Mouse (Mus musculus): ENCODE data around the gene Traf3ip2. TPM values are rescaled to one million over a fixed set of nuclear protein-coding genes. Genes with fewer than 3 reads are reported as not detected.

Gene Traf3ip2
- 12.9 and 14.8 TPM in 2 replicates for polyA plus RNA-seq (2016; fragmentation: Nextera tagmentation; extraction: Ambion mirVana)

- Histone ChIP-seq H3K4me3 (peak within 1 kb of the TSS; percentile 53), H3K27me3 (replicated peaks; ENCODE audit: low read depth, poor library complexity, severe bottlenecking) (no peaks in the 10 kb centered on the region), H3K9me3 (peaks cover 4% of the 10 kb centered on the region; the same call in 1 of the 2 replicates), H3K36me3 (replicated peaks) (no peaks in the 10 kb centered on the region), H3K4me1 (peaks cover 51% of the 10 kb centered on the region), H3K27ac (replicated peaks) (peak within 1 kb of the TSS; percentile 90)
- DNase-seq (ENCODE audit: low spot score), result no peak
- 43% methylated on average over 4 of the region's 4 CpGs for WGBS
Observed at GRCm38 (mm10) chr10:39612633-39612988, at the start of gene Traf3ip2. Gene Traf3ip2, plus strand, starts transcription at chr10:39612934.

- WGBS, result 43% methylated on average over 24 of the region's 24 CpGs
- peaks cover 55% of the 10 kb centered on the region for H3K4me1 ChIP-seq
- no peaks in the 10 kb centered on the region for H3K27me3 ChIP-seq (replicated peaks; ENCODE audit: low read depth, poor library complexity, severe bottlenecking)
- DNase-seq (ENCODE audit: low spot score), result peak; percentile 51
- peaks cover 2% of the 10 kb centered on the region; the same call in 1 of the 2 replicates for H3K36me3 ChIP-seq (replicated peaks)
- H3K9me3 ChIP-seq, result no peaks in the 10 kb centered on the region
- no peak overlapping the region for H3K4me3 ChIP-seq
- peak overlapping the region; percentile 86 for H3K27ac ChIP-seq (replicated peaks)
Observed at GRCm38 (mm10) chr10:39563552-39564223, 49.0 kb upstream of the Traf3ip2 start.

- H3K36me3 ChIP-seq (replicated peaks), result no peaks in the 10 kb centered on the region; the same call in 1 of the 2 replicates
- no peak overlapping the region for H3K27ac ChIP-seq (replicated peaks)
- peaks cover 44% of the 10 kb centered on the region for H3K4me1 ChIP-seq
- WGBS, result 91% methylated on average over 12 of the region's 12 CpGs
- H3K27me3 ChIP-seq (replicated peaks; ENCODE audit: low read depth, poor library complexity, severe bottlenecking), result no peaks in the 10 kb centered on the region
- no peak overlapping the region for H3K4me3 ChIP-seq
- H3K9me3 ChIP-seq, result no peaks in the 10 kb centered on the region
- DNase-seq (ENCODE audit: low spot score), result no peak
Observed at GRCm38 (mm10) chr10:39566901-39567300, 45.8 kb upstream of the Traf3ip2 start.

- Histone ChIP-seq H3K36me3 (replicated peaks) (no peaks in the 10 kb centered on the region; the same call in 1 of the 2 replicates), H3K9me3 (no peaks in the 10 kb centered on the region), H3K27me3 (replicated peaks; ENCODE audit: low read depth, poor library complexity, severe bottlenecking) (no peaks in the 10 kb centered on the region), H3K4me1 (peaks cover 32% of the 10 kb centered on the region), H3K4me3 (no peak overlapping the region), H3K27ac (replicated peaks) (no peak overlapping the region)
- no peak for DNase-seq (ENCODE audit: low spot score)
- WGBS, result 85% methylated on average over 4 of the region's 4 CpGs
Observed at GRCm38 (mm10) chr10:39568991-39569390, 43.7 kb upstream of the Traf3ip2 start.

- Histone ChIP-seq H3K9me3 (no peaks in the 10 kb centered on the region), H3K36me3 (replicated peaks) (no peaks in the 10 kb centered on the region; the same call in 1 of the 2 replicates), H3K4me3 (no peak overlapping the region), H3K4me1 (peaks cover 27% of the 10 kb centered on the region), H3K27ac (replicated peaks) (peak overlapping the region; percentile 21; the same call in 1 of the 2 replicates), H3K27me3 (replicated peaks; ENCODE audit: low read depth, poor library complexity, severe bottlenecking) (no peaks in the 10 kb centered on the region)
- 69% methylated on average over 7 of the region's 7 CpGs for WGBS
- no peak for DNase-seq (ENCODE audit: low spot score)
Observed at GRCm38 (mm10) chr10:39571011-39571410, 41.7 kb upstream of the Traf3ip2 start.

GRCm38 (mm10) chr10:39572050-39572671 lies 40.6 kb upstream of the Traf3ip2 start:
- Histone ChIP-seq H3K27me3 (replicated peaks; ENCODE audit: low read depth, poor library complexity, severe bottlenecking) (no peaks in the 10 kb centered on the region), H3K4me1 (peaks cover 27% of the 10 kb centered on the region), H3K36me3 (replicated peaks) (no peaks in the 10 kb centered on the region), H3K27ac (replicated peaks) (peak overlapping the region; percentile 52), H3K4me3 (no peak overlapping the region), H3K9me3 (no peaks in the 10 kb centered on the region)
- WGBS, result 76% methylated on average over 9 of the region's 9 CpGs
- DNase-seq (ENCODE audit: low spot score), result no peak

- H3K27ac ChIP-seq (replicated peaks), result peak overlapping the region; percentile 52
Observed at GRCm38 (mm10) chr10:39572672-39573051, 40.1 kb upstream of the Traf3ip2 start.

GRCm38 (mm10) chr10:39576466-39576865 lies 36.3 kb upstream of the Traf3ip2 start:
- WGBS, result 91% methylated on average over 6 of the region's 6 CpGs
- H3K36me3 ChIP-seq (replicated peaks), result no peaks in the 10 kb centered on the region
- peaks cover 38% of the 10 kb centered on the region for H3K4me1 ChIP-seq
- no peaks in the 10 kb centered on the region for H3K9me3 ChIP-seq
- H3K27ac ChIP-seq (replicated peaks), result no peak overlapping the region
- H3K4me3 ChIP-seq, result no peak overlapping the region
- DNase-seq (ENCODE audit: low spot score), result no peak
- no peaks in the 10 kb centered on the region for H3K27me3 ChIP-seq (replicated peaks; ENCODE audit: low read depth, poor library complexity, severe bottlenecking)

More at GRCm38 (mm10) chr10:39572672-39573051, 40.1 kb upstream of the Traf3ip2 start:
- Histone ChIP-seq H3K9me3 (no peaks in the 10 kb centered on the region), H3K36me3 (replicated peaks) (no peaks in the 10 kb centered on the region), H3K4me3 (no peak overlapping the region), H3K4me1 (peaks cover 30% of the 10 kb centered on the region), H3K27me3 (replicated peaks; ENCODE audit: low read depth, poor library complexity, severe bottlenecking) (no peaks in the 10 kb centered on the region)
- DNase-seq (ENCODE audit: low spot score), result no peak
- WGBS, result 59% methylated on average over 6 of the region's 6 CpGs

GRCm38 (mm10) chr10:39580477-39580876 lies 32.3 kb upstream of the Traf3ip2 start:
- no peak overlapping the region for H3K4me3 ChIP-seq
- WGBS, result 70% methylated on average over 8 of the region's 8 CpGs
- H3K36me3 ChIP-seq (replicated peaks), result no peaks in the 10 kb centered on the region
- H3K4me1 ChIP-seq, result peaks cover 34% of the 10 kb centered on the region
- DNase-seq (ENCODE audit: low spot score), result no peak
- no peaks in the 10 kb centered on the region for H3K27me3 ChIP-seq (replicated peaks; ENCODE audit: low read depth, poor library complexity, severe bottlenecking)
- H3K9me3 ChIP-seq, result no peaks in the 10 kb centered on the region
- H3K27ac ChIP-seq (replicated peaks), result no peak overlapping the region; the same call in 1 of the 2 replicates

GRCm38 (mm10) chr10:39582385-39582784 lies 30.3 kb upstream of the Traf3ip2 start:
- H3K4me1 ChIP-seq, result peaks cover 42% of the 10 kb centered on the region
- WGBS, result 81% methylated on average over 2 of the region's 2 CpGs
- no peaks in the 10 kb centered on the region for H3K27me3 ChIP-seq (replicated peaks; ENCODE audit: low read depth, poor library complexity, severe bottlenecking)
- DNase-seq (ENCODE audit: low spot score), result no peak
- no peaks in the 10 kb centered on the region for H3K9me3 ChIP-seq
- no peak overlapping the region for H3K4me3 ChIP-seq
- no peak overlapping the region for H3K27ac ChIP-seq (replicated peaks)
- no peaks in the 10 kb centered on the region for H3K36me3 ChIP-seq (replicated peaks)

- Histone ChIP-seq H3K4me1 (peaks cover 48% of the 10 kb centered on the region), H3K27me3 (replicated peaks; ENCODE audit: low read depth, poor library complexity, severe bottlenecking) (no peaks in the 10 kb centered on the region), H3K36me3 (replicated peaks) (no peaks in the 10 kb centered on the region), H3K9me3 (no peaks in the 10 kb centered on the region), H3K27ac (replicated peaks) (0 out of 2 replicates have a peak overlapping the region, but pooled peaks have one; percentile 3), H3K4me3 (no peak overlapping the region)
- 80% methylated on average over 12 of the region's 12 CpGs for WGBS
- DNase-seq (ENCODE audit: low spot score), result no peak
Observed at GRCm38 (mm10) chr10:39583718-39584117, 29.0 kb upstream of the Traf3ip2 start.

- Histone ChIP-seq H3K4me3 (no peak overlapping the region), H3K9me3 (no peaks in the 10 kb centered on the region), H3K27me3 (replicated peaks; ENCODE audit: low read depth, poor library complexity, severe bottlenecking) (no peaks in the 10 kb centered on the region), H3K36me3 (replicated peaks) (no peaks in the 10 kb centered on the region), H3K27ac (replicated peaks) (peak overlapping the region; percentile 73; the same call in 1 of the 2 replicates), H3K4me1 (peaks cover 37% of the 10 kb centered on the region)
- DNase-seq (ENCODE audit: low spot score), result no peak
- 73% methylated on average over 5 of the region's 5 CpGs for WGBS
Observed at GRCm38 (mm10) chr10:39587290-39587925, 25.3 kb upstream of the Traf3ip2 start.
